Mouse (Mus musculus) hindbrain, embryonic 13.5 days (tissue): ENCODE data around the gene Brd9. TPM values are rescaled to one million over a fixed set of nuclear protein-coding genes. Genes with fewer than 3 reads are reported as not detected.

Experiments
- ATAC-seq: fragments of 200-750 bp; cut with Nextera tagmentation; 2 replicates; pipeline ENCODE4 v1.8.0; 2017; ENCODE audit warnings: moderate TSS enrichment; ENCODE audit not compliant: low FRiP score
- H3K27ac ChIP-seq: fragments of 300-500 bp; sonication (generic); 2 replicates; pipeline ENCODE4 v1.5.1; 2015; ENCODE audit warnings: inconsistent platforms, mild to moderate bottlenecking, moderate library complexity
- H3K27me3 ChIP-seq: fragments of 300-500 bp; sonication (generic); 2 replicates; pipeline ENCODE4 v1.6.1; 2015; ENCODE audit warnings: mild to moderate bottlenecking, inconsistent platforms
- H3K36me3 ChIP-seq: fragments of 300-500 bp; sonication (generic); 2 replicates; pipeline ENCODE4 v1.6.1; 2015; ENCODE audit warnings: mild to moderate bottlenecking, inconsistent platforms
- H3K4me1 ChIP-seq: fragments of 300-500 bp; sonication (generic); replicated peaks from 2 replicates; pipeline ENCODE4 v1.6.1; 2015; ENCODE audit warnings: inconsistent platforms
- H3K4me2 ChIP-seq: fragments of 300-500 bp; sonication (generic); 2 replicates; pipeline ENCODE4 v1.6.1; 2015; ENCODE audit warnings: inconsistent platforms, mild to moderate bottlenecking, moderate library complexity
- H3K4me3 ChIP-seq: fragments of 300-500 bp; sonication (generic); 2 replicates; pipeline ENCODE4 v1.5.1; 2015; ENCODE audit warnings: mild to moderate bottlenecking, inconsistent platforms
- H3K9ac ChIP-seq: fragments of 300-500 bp; sonication (generic); 2 replicates; pipeline ENCODE4 v1.6.1; 2015; ENCODE audit warnings: mild to moderate bottlenecking, inconsistent platforms
- H3K9me3 ChIP-seq: fragments of 300-500 bp; sonication (generic); 2 replicates; pipeline ENCODE4 v1.6.1; 2016; ENCODE audit warnings: inconsistent platforms
- WGBS: fragments of 180-500 bp; shearing (Covaris S2); methylation state at CpG from one replicate; pipeline ENCODE4 v1.1.7; 2015; 5-methylcytosine and 5-hydroxymethylcytosine counted together
- polyA plus RNA-seq: library from polyadenylated mRNA; unstranded; fragments of >200 nt; fragmentation: Nextera tagmentation; extraction: Ambion mirVana; gene quantifications from 2 replicates; pipeline ENCODE4 v1.2.1, GENCODE M21; 2015

The Brd9 gene
- 98.9 and 105 TPM in 2 replicates for polyA plus RNA-seq

- peak within 1 kb of the TSS; percentile 89 for H3K27ac ChIP-seq
- ATAC-seq = peak; percentile 98
- peak within 1 kb of the TSS; percentile 73 for H3K4me3 ChIP-seq
- peaks cover 17% of the 10 kb centered on the region for H3K4me1 ChIP-seq
- H3K9ac ChIP-seq = peak within 1 kb of the TSS; percentile 83
- H3K36me3 ChIP-seq = peaks cover 32% of the 10 kb centered on the region
- WGBS = under 1% methylated on average over 82 of the region's 82 CpGs
- peak within 1 kb of the TSS; percentile 83 for H3K4me2 ChIP-seq
- no peaks in the 10 kb centered on the region for H3K27me3 ChIP-seq
- H3K9me3 ChIP-seq = no peaks in the 10 kb centered on the region
These were observed at the start of gene Brd9, which contains the start of gene Trip13 for GRCm38 (mm10) chr13:73937321-73938176. Gene Brd9 (plus strand): TSS chr13:73937811. Gene Trip13 (minus strand): TSS chr13:73937784.

- ATAC-seq = no peak
- Histone ChIP-seq H3K4me2 (no peak overlapping the region), H3K9me3 (no peaks in the 10 kb centered on the region), H3K27me3 (no peaks in the 10 kb centered on the region), H3K36me3 (no peaks in the 10 kb centered on the region), H3K4me1 (no peaks in the 10 kb centered on the region), H3K4me3 (no peak overlapping the region), H3K9ac (no peak overlapping the region), H3K27ac (no peak overlapping the region)
- WGBS = 56% methylated on average over 6 of the region's 6 CpGs
These were observed 45.0 kb upstream of the Brd9 start for GRCm38 (mm10) chr13:73892493-73893178.

- Histone ChIP-seq H3K27ac (no peak overlapping the region), H3K4me3 (no peak overlapping the region), H3K4me2 (no peak overlapping the region), H3K4me1 (no peaks in the 10 kb centered on the region), H3K9me3 (no peaks in the 10 kb centered on the region), H3K27me3 (no peaks in the 10 kb centered on the region), H3K36me3 (no peaks in the 10 kb centered on the region), H3K9ac (no peak overlapping the region)
- WGBS = 86% methylated on average over 3 of the region's 3 CpGs
- ATAC-seq = no peak
These were observed 40.0 kb upstream of the Brd9 start for GRCm38 (mm10) chr13:73897561-73897960.

- WGBS = 79% methylated on average over 5 of the region's 5 CpGs
- no peak overlapping the region for H3K4me2 ChIP-seq
- no peak overlapping the region for H3K27ac ChIP-seq
- no peaks in the 10 kb centered on the region for H3K9me3 ChIP-seq
- no peak overlapping the region for H3K9ac ChIP-seq
- H3K4me3 ChIP-seq = no peak overlapping the region
- H3K4me1 ChIP-seq = no peaks in the 10 kb centered on the region
- no peaks in the 10 kb centered on the region for H3K27me3 ChIP-seq
- no peaks in the 10 kb centered on the region for H3K36me3 ChIP-seq
- no peak for ATAC-seq
These were observed 30.5 kb upstream of the Brd9 start for GRCm38 (mm10) chr13:73907136-73907535.

GRCm38 (mm10) chr13:73907683-73908412 is 29.8 kb upstream of the Brd9 start:
- no peaks in the 10 kb centered on the region for H3K27me3 ChIP-seq
- H3K4me3 ChIP-seq = no peak overlapping the region
- peaks cover 4% of the 10 kb centered on the region for H3K36me3 ChIP-seq
- WGBS = 78% methylated on average over 2 of the region's 2 CpGs
- no peaks in the 10 kb centered on the region for H3K9me3 ChIP-seq
- peak; percentile 78; the same call in 1 of the 2 replicates for ATAC-seq
- H3K4me1 ChIP-seq = no peaks in the 10 kb centered on the region
- H3K27ac ChIP-seq = no peak overlapping the region
- no peak overlapping the region for H3K9ac ChIP-seq
- no peak overlapping the region for H3K4me2 ChIP-seq

- H3K4me1 ChIP-seq = no peaks in the 10 kb centered on the region
- H3K9ac ChIP-seq = no peak overlapping the region
- H3K27ac ChIP-seq = no peak overlapping the region
- no peaks in the 10 kb centered on the region for H3K9me3 ChIP-seq
- H3K27me3 ChIP-seq = no peaks in the 10 kb centered on the region
- no peak overlapping the region for H3K4me3 ChIP-seq
- H3K36me3 ChIP-seq = peaks cover 44% of the 10 kb centered on the region
- 95% methylated on average over 4 of the region's 4 CpGs for WGBS
- H3K4me2 ChIP-seq = no peak overlapping the region
- no peak for ATAC-seq
These were observed 24.5 kb upstream of the Brd9 start for GRCm38 (mm10) chr13:73913066-73913465.

GRCm38 (mm10) chr13:73932201-73932600 is 5.4 kb upstream of the Brd9 start:
- H3K36me3 ChIP-seq = peaks cover 30% of the 10 kb centered on the region
- H3K27ac ChIP-seq = no peak overlapping the region
- H3K4me3 ChIP-seq = no peak overlapping the region
- no peaks in the 10 kb centered on the region for H3K27me3 ChIP-seq
- H3K9me3 ChIP-seq = no peaks in the 10 kb centered on the region
- H3K4me1 ChIP-seq = peaks cover 7% of the 10 kb centered on the region
- 90% methylated on average over 10 of the region's 10 CpGs for WGBS
- no peak overlapping the region for H3K9ac ChIP-seq
- no peak overlapping the region for H3K4me2 ChIP-seq
- no peak for ATAC-seq

GRCm38 (mm10) chr13:73936938-73937320 is 682 bp upstream of the Brd9 start:
- WGBS = 17% methylated on average over 5 of the region's 5 CpGs
- peak overlapping the region; percentile 73 for H3K4me3 ChIP-seq
- peak; percentile 63 for ATAC-seq

GRCm38 (mm10) chr13:73938177-73938560 is 558 bp downstream of the Brd9 start:
- 47% methylated on average over 13 of the region's 13 CpGs for WGBS
- peak overlapping the region; percentile 73 for H3K4me3 ChIP-seq
- H3K36me3 ChIP-seq = peaks cover 33% of the 10 kb centered on the region
- peak; percentile 41 for ATAC-seq
- peak overlapping the region; percentile 89 for H3K27ac ChIP-seq
- peak overlapping the region; percentile 83 for H3K4me2 ChIP-seq
- H3K27me3 ChIP-seq = no peaks in the 10 kb centered on the region
- H3K9ac ChIP-seq = peak overlapping the region; percentile 83
- no peaks in the 10 kb centered on the region for H3K9me3 ChIP-seq
- peaks cover 17% of the 10 kb centered on the region for H3K4me1 ChIP-seq

More at GRCm38 (mm10) chr13:73936938-73937320, 682 bp upstream of the Brd9 start:
- Histone ChIP-seq H3K27ac (no peak overlapping the region), H3K4me2 (peak overlapping the region; percentile 83), H3K9me3 (no peaks in the 10 kb centered on the region), H3K4me1 (peaks cover 17% of the 10 kb centered on the region), H3K27me3 (no peaks in the 10 kb centered on the region), H3K9ac (peak overlapping the region; percentile 83), H3K36me3 (peaks cover 26% of the 10 kb centered on the region)

- WGBS = 95% methylated on average over 5 of the region's 5 CpGs
- no peak overlapping the region for H3K4me3 ChIP-seq
- H3K36me3 ChIP-seq = peaks cover 43% of the 10 kb centered on the region
- H3K4me1 ChIP-seq = peaks cover 17% of the 10 kb centered on the region
- H3K9me3 ChIP-seq = no peaks in the 10 kb centered on the region
- no peak overlapping the region for H3K4me2 ChIP-seq
- no peak overlapping the region for H3K9ac ChIP-seq
- ATAC-seq = no peak
- no peak overlapping the region for H3K27ac ChIP-seq
- H3K27me3 ChIP-seq = no peaks in the 10 kb centered on the region
These were observed 1.5 kb downstream of the Brd9 start for GRCm38 (mm10) chr13:73939101-73939500.

- 94% methylated on average over 9 of the region's 9 CpGs for WGBS
- Histone ChIP-seq H3K27ac (no peak overlapping the region), H3K36me3 (peaks cover 94% of the 10 kb centered on the region), H3K4me2 (no peak overlapping the region), H3K4me1 (no peaks in the 10 kb centered on the region), H3K27me3 (no peaks in the 10 kb centered on the region), H3K4me3 (no peak overlapping the region), H3K9ac (no peak overlapping the region), H3K9me3 (no peaks in the 10 kb centered on the region)
- no peak for ATAC-seq
These were observed 7.0 kb downstream of the Brd9 start for GRCm38 (mm10) chr13:73944606-73945005.

GRCm38 (mm10) chr13:73953551-73954130 is 16.0 kb downstream of the Brd9 start:
- no peaks in the 10 kb centered on the region for H3K27me3 ChIP-seq
- 100% methylated on average over 1 of the region's 1 CpGs for WGBS
- no peaks in the 10 kb centered on the region for H3K4me1 ChIP-seq
- H3K4me3 ChIP-seq = no peak overlapping the region
- no peak overlapping the region for H3K4me2 ChIP-seq
- peaks cover 95% of the 10 kb centered on the region for H3K36me3 ChIP-seq
- ATAC-seq = no peak
- H3K9ac ChIP-seq = no peak overlapping the region
- no peak overlapping the region for H3K27ac ChIP-seq
- H3K9me3 ChIP-seq = no peaks in the 10 kb centered on the region
